Mouse (Mus musculus): ENCODE results near the gene Rsbn1l.

Gene Rsbn1l

GRCm38 (mm10) chr5:20956298-20956697, at the start of gene Rsbn1l:
Gene Rsbn1l, minus strand, starts transcription at chr5:20956398.
- no peak for DNase-seq

GRCm38 (mm10) chr5:21002723-21003122, 46.5 kb upstream of the Rsbn1l start:
- DNase-seq = no peak

GRCm38 (mm10) chr5:21001622-21002315, 45.6 kb upstream of the Rsbn1l start:
- DNase-seq = no peak

GRCm38 (mm10) chr5:20998427-20998826, 42.2 kb upstream of the Rsbn1l start:
- DNase-seq = no peak

GRCm38 (mm10) chr5:20997555-20997954, 41.4 kb upstream of the Rsbn1l start:
- DNase-seq = no peak

- no peak for DNase-seq
Measured at GRCm38 (mm10) chr5:20990062-20990809, 34.0 kb upstream of the Rsbn1l start.

- DNase-seq = no peak
Measured at GRCm38 (mm10) chr5:20986271-20986670, 30.1 kb upstream of the Rsbn1l start.

GRCm38 (mm10) chr5:20983505-20983904, 27.3 kb upstream of the Rsbn1l start:
- no peak for DNase-seq

GRCm38 (mm10) chr5:20974690-20975089, 18.5 kb upstream of the Rsbn1l start:
- no peak for DNase-seq

- no peak for DNase-seq
Measured at GRCm38 (mm10) chr5:20973999-20974398, 17.8 kb upstream of the Rsbn1l start.

GRCm38 (mm10) chr5:20973069-20973468, 16.9 kb upstream of the Rsbn1l start:
- no peak for DNase-seq

GRCm38 (mm10) chr5:20968963-20969362, 12.8 kb upstream of the Rsbn1l start:
- peak in 1 of 2 experiments; percentile 37 for DNase-seq

- DNase-seq = no peak
Measured at GRCm38 (mm10) chr5:20968493-20968892, 12.3 kb upstream of the Rsbn1l start.

- DNase-seq = no peak
Measured at GRCm38 (mm10) chr5:20967942-20968341, 11.7 kb upstream of the Rsbn1l start.

GRCm38 (mm10) chr5:20964446-20964845, 8.2 kb upstream of the Rsbn1l start:
- DNase-seq = no peak

- DNase-seq = peak; percentile 12 to 32
Measured at GRCm38 (mm10) chr5:20963295-20963694, 7.1 kb upstream of the Rsbn1l start.

GRCm38 (mm10) chr5:20960927-20961326, 4.7 kb upstream of the Rsbn1l start:
- DNase-seq = no peak

- no peak for DNase-seq
Measured at GRCm38 (mm10) chr5:20955114-20955835, 923 bp downstream of the Rsbn1l start.

GRCm38 (mm10) chr5:20952337-20952925, 3.8 kb downstream of the Rsbn1l start:
- no peak for DNase-seq

GRCm38 (mm10) chr5:20951666-20952281, 4.4 kb downstream of the Rsbn1l start:
- peak; percentile 96 to 97 for DNase-seq

GRCm38 (mm10) chr5:20950855-20951650, 5.1 kb downstream of the Rsbn1l start:
- DNase-seq = peak; percentile 73 to 77

- no peak for DNase-seq
Measured at GRCm38 (mm10) chr5:20950516-20950854, 5.7 kb downstream of the Rsbn1l start.
